In the genomic region with DNA sequence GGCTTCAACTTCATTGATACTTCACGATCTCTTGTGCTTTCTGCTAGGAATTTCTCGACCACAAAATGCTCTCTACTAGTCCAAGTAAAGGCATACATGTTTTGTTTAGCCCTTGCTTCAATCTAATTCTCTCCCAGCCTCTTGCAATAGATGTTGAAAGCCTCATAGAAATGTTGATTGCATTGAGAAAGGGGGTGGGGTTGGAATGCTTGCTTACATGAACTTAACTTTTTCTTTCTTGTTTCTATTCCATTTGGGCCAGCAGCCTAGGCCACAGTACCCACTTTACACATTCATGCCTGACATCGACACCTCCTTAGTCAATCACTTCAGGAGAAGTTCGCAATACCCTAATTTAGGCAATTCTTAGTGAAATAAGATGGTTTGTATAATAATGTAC, we compare ENCODE assay signal across 22 mouse cellular contexts.
"Had no signal": no experiment of that assay in that cellular context is flagged by ENCODE, and none has a peak within 500 bp of the region (broad histone marks: within the 10 kb centered on the region; RNA-seq: fewer than 3 reads in every experiment).

No protein-coding gene starts in this region.

- H3K27ac ChIP-seq: heart, embryonic 10.5 days; hindbrain, embryonic 10.5 days; hindbrain, embryonic 12.5 days; hindbrain, embryonic 14.5 days; intestine, embryonic 15.5 days; layer of hippocampus, adult 2 months; left cerebral cortex, adult 2 months; limb, embryonic 10.5 days; limb, embryonic 12.5 days; liver, embryonic 13.5 days; liver, embryonic 15.5 days had no signal

- H3K4me3 ChIP-seq: heart, embryonic 10.5 days; heart, embryonic 12.5 days; hindbrain, embryonic 10.5 days; hindbrain, embryonic 12.5 days; intestine, embryonic 15.5 days; layer of hippocampus, adult 2 months; left cerebral cortex, adult 2 months; limb, embryonic 10.5 days; limb, embryonic 12.5 days; liver, embryonic 13.5 days; liver, embryonic 15.5 days had no signal

- H3K9me3 ChIP-seq: heart, embryonic 10.5 days; heart, embryonic 12.5 days; hindbrain, embryonic 10.5 days; hindbrain, embryonic 12.5 days; intestine, embryonic 15.5 days; limb, embryonic 10.5 days; limb, embryonic 12.5 days; liver, embryonic 13.5 days had no signal

- DNase-seq: gastrocnemius, postnatal 14 days; heart, adult 18-20 months; heart, postnatal 10 days; heart, postnatal 4 days; kidney, adult 18-20 months; kidney, adult 8-10 months; kidney, postnatal 10 days; kidney, postnatal 25 days; kidney, postnatal 4 days; liver; liver, embryonic 13.5 days had no signal

- H3K36me3 ChIP-seq: heart, embryonic 10.5 days; heart, embryonic 12.5 days; hindbrain, embryonic 10.5 days; hindbrain, embryonic 12.5 days; intestine, embryonic 15.5 days; limb, embryonic 10.5 days; limb, embryonic 12.5 days; liver, embryonic 13.5 days; liver, embryonic 15.5 days had no signal

- H3K9ac ChIP-seq: heart, embryonic 12.5 days; hindbrain, embryonic 12.5 days; hindbrain, embryonic 14.5 days; intestine, embryonic 15.5 days; limb, embryonic 12.5 days; liver, embryonic 13.5 days; liver, embryonic 15.5 days had no signal

- H3K4me1 ChIP-seq: heart, embryonic 10.5 days; heart, embryonic 12.5 days; hindbrain, embryonic 10.5 days; hindbrain, embryonic 12.5 days; intestine, embryonic 15.5 days; limb, embryonic 10.5 days; limb, embryonic 12.5 days; liver, embryonic 13.5 days; liver, embryonic 15.5 days had no signal
